8 mouse cellular contexts compared by ENCODE assay signal in the genomic region with DNA sequence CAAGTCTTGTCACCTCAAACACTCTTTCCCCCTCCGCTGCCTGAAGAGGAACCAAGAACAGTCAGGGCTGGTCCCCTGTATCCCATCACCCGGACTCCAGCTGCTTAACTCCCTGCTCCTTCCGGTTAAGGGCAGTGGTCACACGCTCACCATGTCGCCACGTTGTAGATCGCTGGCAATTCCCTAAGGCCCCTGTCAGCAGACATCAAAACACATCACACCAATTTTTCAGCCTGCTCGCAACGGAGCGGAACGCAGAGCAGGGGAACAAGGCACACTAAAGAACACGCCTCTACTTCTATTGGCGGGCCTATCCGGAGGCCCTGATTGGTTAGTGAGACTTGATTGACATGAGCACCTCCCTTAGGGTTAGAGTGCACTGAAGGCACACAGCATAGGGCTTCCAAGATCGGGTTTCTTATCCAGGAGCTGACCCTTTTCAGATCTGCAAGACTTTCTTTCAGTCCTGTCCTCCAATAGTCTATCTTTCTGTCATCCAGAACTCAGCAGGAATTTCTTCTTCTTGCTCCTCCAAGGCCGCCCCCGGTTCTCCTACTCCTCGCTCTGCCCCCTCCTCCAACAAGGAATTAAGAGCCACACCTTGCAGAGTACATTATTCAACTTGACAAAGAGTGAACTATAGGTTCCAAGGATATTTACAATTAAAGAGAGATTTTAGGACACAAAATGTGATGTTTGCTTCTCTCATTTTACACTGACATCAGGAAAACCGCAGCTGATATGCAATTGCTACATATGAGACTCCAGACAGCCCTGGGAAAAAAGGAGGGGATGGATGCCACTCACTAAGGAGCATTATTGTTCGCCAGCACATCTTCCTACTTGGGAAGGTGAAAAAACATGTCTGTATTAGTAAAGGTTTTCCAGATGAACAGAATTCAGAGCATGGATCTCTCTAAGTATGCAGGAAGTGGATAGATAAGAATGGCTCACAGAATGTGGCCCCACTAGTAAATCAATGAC. TPM values are rescaled to one million over a fixed set of nuclear protein-coding genes. Genes with fewer than 3 reads are reported as not detected.
DNase-seq lines count a peak whose midpoint lies in the region; ATAC-seq and TF ChIP-seq lines count a peak whose summit lies in the region.
"Not testable (repeated sequence)": the region's sequence is repeated elsewhere in the genome, so short reads cannot be mapped to it uniquely, and the experiment has no call there.

A gene (minus strand): TSS at position 278 of the 984 bp plus-strand sequence.

- H3K4me1 ChIP-seq in hindbrain, embryonic 12.5 days; lung, embryonic 15.5 days; olfactory bulb, adult 2 months (ENCODE audit: control insufficient read depth, insufficient read depth, low read length); thymus, adult 2 months (replicated peaks; ENCODE audit: control insufficient read depth, insufficient read depth, low read length): not testable (repeated sequence)

- peak; percentile 95 for ATAC-seq in hindbrain, embryonic 12.5 days (ENCODE audit: low FRiP score)
- ATAC-seq in lung, embryonic 15.5 days (ENCODE audit: borderline replicate concordance, extremely low read depth, low FRiP score, low TSS enrichment), result peak; percentile 90; the same call in 1 of the 2 replicates

- DNase-seq in NIH3T3 (ENCODE audit: low read depth), result peak; percentile 66
- peak; percentile 56 to 65 for DNase-seq in cerebellum, postnatal 10 days
- peak; percentile 8 to 36 for DNase-seq in frontal cortex, postnatal 10 days (ENCODE audit: low spot score in 2 of 2)
- DNase-seq in layer of hippocampus, adult 9-11 months, result peak; percentile 69
- DNase-seq in thymus, adult 2 months, result peak; percentile 66

- TF ChIP-seq CTCF in olfactory bulb, adult 2 months (IDR thresholded peaks at IDR 0.05; ENCODE audit: insufficient read depth, low read depth, low read length); thymus, adult 2 months (IDR thresholded peaks at IDR 0.05; ENCODE audit: borderline replicate concordance, control insufficient read depth, extremely low read depth, insufficient read depth, low read length, poor library complexity): not testable (repeated sequence)

- not testable (repeated sequence) for H3K9me3 ChIP-seq in hindbrain, embryonic 12.5 days (replicated peaks); lung, embryonic 15.5 days

- TF ChIP-seq POLR2A in olfactory bulb, adult 2 months (IDR thresholded peaks at IDR 0.05; ENCODE audit: insufficient read depth, low read depth, low read length); thymus, adult 2 months (IDR thresholded peaks at IDR 0.05; ENCODE audit: control insufficient read depth, extremely low read depth, insufficient read depth, low read length, poor library complexity): not testable (repeated sequence)

- not testable (repeated sequence) for H3K27me3 ChIP-seq in hindbrain, embryonic 12.5 days; lung, embryonic 15.5 days; thymus, adult 2 months (ENCODE audit: control insufficient read depth, insufficient read depth, low read length)

- H3K36me3 ChIP-seq in hindbrain, embryonic 12.5 days; lung, embryonic 15.5 days; thymus, adult 2 months (ENCODE audit: control insufficient read depth, insufficient read depth, low read length): not testable (repeated sequence)

- peak within 1 kb of the TSS; percentile 50; the same call in 1 of the 2 replicates for H3K9ac ChIP-seq in hindbrain, embryonic 12.5 days
- H3K9ac ChIP-seq in lung, embryonic 15.5 days, result peak within 1 kb of the TSS; percentile 50

- H3K4me2 ChIP-seq in hindbrain, embryonic 12.5 days (replicated peaks), result peak within 1 kb of the TSS; percentile 51
- peak within 1 kb of the TSS; percentile 65 for H3K4me2 ChIP-seq in lung, embryonic 15.5 days

- H3K27ac ChIP-seq in hindbrain, embryonic 12.5 days; olfactory bulb, adult 2 months (ENCODE audit: insufficient read depth, low read depth, low read length); thymus, adult 2 months (ENCODE audit: control insufficient read depth, insufficient read depth, low read length): not testable (repeated sequence)
- H3K27ac ChIP-seq in lung, embryonic 15.5 days, result peak within 1 kb of the TSS; percentile 45

- WGBS in hindbrain, embryonic 12.5 days, result 10% methylated on average over 20 of the region's 20 CpGs
- 11% methylated on average over 20 of the region's 20 CpGs for WGBS in lung, embryonic 15.5 days
- WGBS in olfactory bulb, adult 2 months, result 9% methylated on average over 20 of the region's 20 CpGs
- 15% methylated on average over 20 of the region's 20 CpGs for WGBS in thymus, adult 2 months

- H3K4me3 ChIP-seq in hindbrain, embryonic 12.5 days, result peak within 1 kb of the TSS; percentile 46
- peak within 1 kb of the TSS; percentile 58 for H3K4me3 ChIP-seq in lung, embryonic 15.5 days
- H3K4me3 ChIP-seq in olfactory bulb, adult 2 months (ENCODE audit: insufficient read depth, low read depth, low read length), result peak within 1 kb of the TSS; percentile 60
- peak within 1 kb of the TSS; percentile 91 for H3K4me3 ChIP-seq in thymus, adult 2 months (ENCODE audit: control insufficient read depth, insufficient read depth, low read length)

RNA-seq across cellular contexts. Expression of the gene that starts here (rescaled TPM):
- 32.9 and 33.3 TPM in 2 replicates for polyA plus RNA-seq in hindbrain, embryonic 12.5 days (2016; fragmentation: Nextera tagmentation; extraction: Ambion mirVana)
- 29.7 and 33.4 TPM in 2 replicates for polyA plus RNA-seq in lung, embryonic 15.5 days (2015; fragmentation: Nextera tagmentation; extraction: Ambion mirVana)
- polyA plus RNA-seq in olfactory bulb, adult 2 months (2012; ENCODE audit: insufficient read depth, insufficient read length, low replicate concordance, missing spikeins), result not detected in 2 replicates
- polyA plus RNA-seq in thymus, adult 2 months (2012; rRNA removed), result 1.6 TPM in 2 replicates

Comparison
In these comparisons a context has a peak if more than half of its experiments do, and no peak if none do; other contexts are left out.
1. RNA of the gene that starts here (polyA plus RNA-seq): 32.9 to 33.3 TPM in hindbrain, embryonic 12.5 days and 29.7 to 33.4 TPM in lung, embryonic 15.5 days; 1.6 TPM in thymus, adult 2 months and not detected in olfactory bulb, adult 2 months; every median in the first group is over 10 times any median in the second.
2. Peak in every context shown above with its lines, with median percentiles within 50 percentile points of each other: DNase-seq and H3K4me3 ChIP-seq.